Mouse (Mus musculus) gastrocnemius, postnatal 25 days (tissue): Measurements from ENCODE around the gene Cacna2d2. TPM values are rescaled to one million over a fixed set of nuclear protein-coding genes. Genes with fewer than 3 reads are reported as not detected.

Source experiments
- total RNA-seq, 2 experiments: library from RNA; stranded (reverse); gene quantifications; 1 replicate in 1 of 2; 2 replicates in 1 of 2; pipeline ENCODE4 v1.2.3; 2021

The Cacna2d2 gene
- total RNA-seq, 2 experiments from 2014 or later, result 0.83 to 0.84 TPM

Other genes starting within 250 kb of the Cacna2d2 start
- gene Dock3, start 167.7 kb upstream of the Cacna2d2 start, total RNA-seq, result under 1 TPM in 1 of 2 experiments, not detected in 1; 0.13 TPM
- gene Mapkapk3, start 109.7 kb upstream of the Cacna2d2 start, total RNA-seq, result 10 to 100 TPM; 27.7 to 32.1 TPM
- gene Cish, start 103.6 kb upstream of the Cacna2d2 start, total RNA-seq, result 100 to 1,000 TPM in 1 of 2 experiments, 1 to 10 TPM in 1; 2.3 to 100 TPM
- gene Hemk1, start 61.3 kb upstream of the Cacna2d2 start, total RNA-seq, result 10 to 100 TPM; 12.8 to 15.7 TPM
- 10 to 100 TPM; 34.1 to 44.0 TPM for gene 6430571L13Rik, start 59.0 kb upstream of the Cacna2d2 start, total RNA-seq
- 10 to 100 TPM; 14.8 to 15.2 TPM for gene Tmem115, start 134.3 kb downstream of the Cacna2d2 start, total RNA-seq
- gene Cyb561d2, start 142.6 kb downstream of the Cacna2d2 start, total RNA-seq, result 1 to 10 TPM; 2.0 TPM
- 10 to 100 TPM in 1 of 2 experiments, 1 to 10 TPM in 1; 9.5 to 10.2 TPM for gene Nprl2, start 142.6 kb downstream of the Cacna2d2 start, total RNA-seq
- gene Zmynd10, start 147.7 kb downstream of the Cacna2d2 start, total RNA-seq, result not detected
- 10 to 100 TPM; 10.8 to 12.5 TPM for gene Rassf1, start 151.9 kb downstream of the Cacna2d2 start, total RNA-seq
- gene Tusc2, start 163.6 kb downstream of the Cacna2d2 start, total RNA-seq, result 10 to 100 TPM; 30.5 to 31.1 TPM
- 10 to 100 TPM; 12.0 to 15.2 TPM for gene Hyal2, start 168.3 kb downstream of the Cacna2d2 start, total RNA-seq
- gene Hyal1, start 177.3 kb downstream of the Cacna2d2 start, total RNA-seq, result 1 to 10 TPM; 2.2 to 2.3 TPM
- 10 to 100 TPM; 10.4 to 13.4 TPM for gene Naa80, start 179.3 kb downstream of the Cacna2d2 start, total RNA-seq
- under 1 TPM; 0.38 to 0.72 TPM for gene Hyal3, start 181.2 kb downstream of the Cacna2d2 start, total RNA-seq
- gene Ifrd2, start 188.0 kb downstream of the Cacna2d2 start, total RNA-seq, result 10 to 100 TPM; 44.2 to 45.3 TPM
- gene Sema3b, start 209.6 kb downstream of the Cacna2d2 start, total RNA-seq, result 10 to 100 TPM; 18.1 to 19.4 TPM
- gene Gnai2, start 235.8 kb downstream of the Cacna2d2 start, total RNA-seq, result 10 to 100 TPM; 73.2 to 87.6 TPM